Mouse (Mus musculus) limb, embryonic 14.5 days (tissue): ENCODE data around the gene Tnrc6c. TPM values are rescaled to one million over a fixed set of nuclear protein-coding genes. Genes with fewer than 3 reads are reported as not detected.

Experiments used
- ATAC-seq: fragments of 200-750 bp; cut with Nextera tagmentation; 2 replicates; pipeline ENCODE4 v1.8.0; 2017; ENCODE audit warnings: low read depth, moderate number of reproducible peaks, moderate TSS enrichment; ENCODE audit not compliant: low FRiP score
- DNase-seq: peaks from one replicate; pipeline ENCODE4 v3.0.0-alpha.2; 2015; ENCODE audit warnings: low spot score
- H3K27ac ChIP-seq: fragments of 300-500 bp; sonication (generic); replicated peaks from 2 replicates; pipeline ENCODE4 v1.5.1; 2014; ENCODE audit warnings: low read depth, mild to moderate bottlenecking, low read length, moderate library complexity, mixed read lengths
- H3K27me3 ChIP-seq: fragments of 300-500 bp; sonication (generic); 2 replicates; pipeline ENCODE4 v1.6.1; 2014; ENCODE audit warnings: low read length, mixed read lengths; ENCODE audit not compliant: control insufficient read depth, insufficient read depth
- H3K36me3 ChIP-seq: fragments of 300-500 bp; sonication (generic); 2 replicates; pipeline ENCODE4 v1.6.1; 2014; ENCODE audit warnings: mild to moderate bottlenecking, low read length, moderate library complexity, mixed read lengths; ENCODE audit not compliant: control insufficient read depth, insufficient read depth
- H3K4me1 ChIP-seq: fragments of 300-500 bp; sonication (generic); 2 replicates; pipeline ENCODE4 v1.6.1; 2014; ENCODE audit warnings: antibody characterized with exemption, low read length, mixed read lengths; ENCODE audit not compliant: control insufficient read depth, insufficient read depth
- H3K4me2 ChIP-seq: fragments of 300-500 bp; sonication (generic); replicated peaks from 2 replicates; pipeline ENCODE4 v1.6.1; 2014; ENCODE audit warnings: low read depth, mild to moderate bottlenecking, low read length, moderate library complexity; ENCODE audit not compliant: severe bottlenecking
- H3K4me3 ChIP-seq: fragments of 300-500 bp; sonication (generic); replicated peaks from 2 replicates; pipeline ENCODE4 v1.5.1; 2014; ENCODE audit warnings: low read length
- H3K9ac ChIP-seq: fragments of 300-500 bp; sonication (generic); 2 replicates; pipeline ENCODE4 v1.6.1; 2014; ENCODE audit warnings: mild to moderate bottlenecking, low read depth, low read length, moderate library complexity; ENCODE audit not compliant: severe bottlenecking
- H3K9me3 ChIP-seq: fragments of 300-500 bp; sonication (generic); 2 replicates; pipeline ENCODE4 v1.6.1; 2016; ENCODE audit warnings: low read length; ENCODE audit not compliant: control insufficient read depth
- POLR2A ChIP-seq: fragments of 200-500 bp; IDR thresholded peaks from 2 replicates; pipeline ENCODE4 v1.8.0; 2012; ENCODE audit warnings: inconsistent platforms, mild to moderate bottlenecking, moderate library complexity, borderline replicate concordance; ENCODE audit not compliant: insufficient read depth, insufficient read length; ENCODE audit errors: extremely low read depth
- WGBS: fragments of 180-500 bp; shearing (Covaris S2); extraction: QIAGEN DNeasy Blood & Tissue Kit; methylation state at CpG from one replicate; pipeline ENCODE4 v1.1.7; 2014; 5-methylcytosine and 5-hydroxymethylcytosine counted together
- polyA plus RNA-seq, 2 experiments: library from polyadenylated mRNA; depleted of rRNA in 1 of 2; stranded (reverse) in 1 of 2; unstranded in 1 of 2; fragments of >200 nt; fragmentation: Nextera tagmentation in 1 of 2; extraction: Ambion mirVana in 1 of 2; gene quantifications; 2 replicates each; pipeline versions ENCODE4 v1.2.1 to v1.2.3; 2012 to 2014

Gene Tnrc6c
- polyA plus RNA-seq, 2 experiments: 18.1 to 34.7 TPM

DNA sequence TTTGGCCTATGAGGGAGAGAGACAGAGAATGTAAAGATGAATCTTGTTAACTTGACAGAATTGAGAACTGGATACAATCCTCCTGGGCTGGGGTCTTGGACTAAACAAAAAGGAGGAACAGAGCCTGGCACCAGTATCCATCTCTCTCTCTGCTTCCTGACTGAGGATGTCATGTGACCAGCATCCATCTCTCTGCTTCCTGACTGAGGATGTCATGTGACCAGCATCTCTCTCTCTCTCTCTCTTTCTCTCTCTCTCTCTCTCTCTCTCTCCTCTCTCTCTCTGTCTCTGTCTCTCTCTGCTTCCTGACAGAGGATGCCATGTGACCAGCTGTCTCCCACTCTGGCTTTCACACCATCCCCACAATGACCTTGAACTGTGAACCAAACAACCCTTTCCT, 43.5 kb upstream of the Tnrc6c start:
- ATAC-seq (no peak), DNase-seq (no peak)
- Histone ChIP-seq H3K27ac (no peak overlapping the region), H3K27me3 (no peaks in the 10 kb centered on the region), H3K4me1 (peaks cover 9% of the 10 kb centered on the region), H3K9ac (no peak overlapping the region), H3K9me3 (no peaks in the 10 kb centered on the region), H3K4me3 (no peak overlapping the region), H3K36me3 (no peaks in the 10 kb centered on the region), H3K4me2 (peak overlapping the region; percentile 43)
- no peak for TF ChIP-seq POLR2A

DNA sequence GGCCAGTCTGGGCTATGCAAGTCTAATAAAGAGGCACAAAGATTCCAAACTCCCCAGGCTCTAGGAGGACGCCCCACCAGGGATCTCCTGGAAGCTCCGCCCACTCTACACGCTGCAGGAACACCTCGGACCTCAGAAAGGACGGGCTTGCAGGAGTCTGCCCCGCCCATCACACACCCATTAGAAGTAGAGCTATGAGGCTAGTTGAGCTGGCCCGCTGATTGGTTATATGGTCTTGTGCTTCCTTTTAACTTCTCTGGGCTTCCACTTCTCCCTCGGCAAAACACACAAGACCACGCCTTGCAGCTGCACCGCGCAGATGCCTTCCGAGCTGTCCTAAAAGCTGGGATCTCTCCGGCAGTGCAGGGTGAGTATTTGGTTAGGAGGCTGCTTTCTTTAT, 43.0 kb upstream of the Tnrc6c start:
- Histone ChIP-seq H3K4me2 (peak overlapping the region; percentile 43), H3K4me1 (peaks cover 6% of the 10 kb centered on the region), H3K27me3 (no peaks in the 10 kb centered on the region), H3K9me3 (no peaks in the 10 kb centered on the region), H3K9ac (no peak overlapping the region), H3K4me3 (peak overlapping the region; percentile 26), H3K36me3 (no peaks in the 10 kb centered on the region), H3K27ac (no peak overlapping the region)
- ATAC-seq (peak; percentile 82), DNase-seq (peak; percentile 76)
- 4% methylated on average over 13 of the region's 13 CpGs for WGBS
- TF ChIP-seq POLR2A: no peak

- ATAC-seq (no peak), DNase-seq (peak; percentile 21)
- no peak overlapping the region for H3K9ac ChIP-seq
- H3K4me2 ChIP-seq: peak overlapping the region; percentile 43; the same call in 1 of the 2 replicates
- H3K27me3 ChIP-seq: peaks cover 6% of the 10 kb centered on the region; the same call in 1 of the 2 replicates
- no peaks in the 10 kb centered on the region for H3K9me3 ChIP-seq
- H3K36me3 ChIP-seq: no peaks in the 10 kb centered on the region
- H3K4me1 ChIP-seq: peaks cover 9% of the 10 kb centered on the region
- WGBS: 47% methylated on average over 5 of the region's 5 CpGs
- no peak for TF ChIP-seq POLR2A
- no peak overlapping the region for H3K27ac ChIP-seq
- no peak overlapping the region for H3K4me3 ChIP-seq
Observed at GRCm38 (mm10) chr11:117611860-117612259, 42.2 kb upstream of the Tnrc6c start.

- peaks cover 19% of the 10 kb centered on the region for H3K4me1 ChIP-seq
- 57% methylated on average over 7 of the region's 7 CpGs for WGBS
Observed at GRCm38 (mm10) chr11:117612885-117613284, 41.2 kb upstream of the Tnrc6c start.

DNA sequence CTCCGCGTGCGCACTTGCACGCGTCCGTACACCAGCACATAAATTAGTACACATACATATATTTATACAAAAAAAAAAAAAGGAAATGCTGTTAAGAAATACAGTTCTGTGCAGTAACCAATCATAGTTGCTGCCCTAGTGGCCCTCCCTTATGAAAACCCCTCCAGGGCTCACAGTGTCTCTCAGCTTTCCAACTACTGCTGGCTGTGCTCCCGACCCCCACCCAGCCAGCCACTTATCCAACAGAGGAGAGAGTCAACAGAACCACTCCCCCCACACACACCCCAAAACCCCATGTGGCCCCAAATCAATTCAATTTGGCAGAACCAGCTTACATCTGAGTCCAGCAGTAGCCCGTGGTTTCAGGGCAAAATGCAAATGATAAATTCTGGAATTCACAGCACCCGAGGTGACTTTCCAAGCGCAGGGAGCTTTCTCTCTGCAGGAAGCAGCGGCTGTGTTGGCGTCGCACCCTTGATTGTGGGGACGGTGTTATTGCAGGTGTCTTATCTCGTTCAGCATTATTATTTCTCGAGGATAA, 36.7 kb upstream of the Tnrc6c start:
- Histone ChIP-seq H3K9ac (no peak overlapping the region), H3K4me2 (peak overlapping the region; percentile 36), H3K9me3 (no peaks in the 10 kb centered on the region), H3K4me1 (peaks cover 37% of the 10 kb centered on the region), H3K27me3 (peaks cover 6% of the 10 kb centered on the region; the same call in 1 of the 2 replicates), H3K27ac (0 out of 2 replicates have a peak overlapping the region, but pooled peaks have one; percentile 50), H3K4me3 (peak overlapping the region; percentile 10), H3K36me3 (no peaks in the 10 kb centered on the region)
- TF ChIP-seq POLR2A: no peak
- peak; percentile 37 for DNase-seq
- WGBS: 16% methylated on average over 16 of the region's 16 CpGs
- ATAC-seq: peak; percentile 28; the same call in 1 of the 2 replicates

More at GRCm38 (mm10) chr11:117612885-117613284, 41.2 kb upstream of the Tnrc6c start:
- H3K36me3 ChIP-seq: no peaks in the 10 kb centered on the region
- H3K9ac ChIP-seq: no peak overlapping the region
- H3K4me3 ChIP-seq: no peak overlapping the region
- peaks cover 6% of the 10 kb centered on the region; the same call in 1 of the 2 replicates for H3K27me3 ChIP-seq
- DNase-seq: no peak
- no peak overlapping the region for H3K27ac ChIP-seq
- H3K9me3 ChIP-seq: no peaks in the 10 kb centered on the region
- ATAC-seq: no peak
- TF ChIP-seq POLR2A: no peak
- no peak overlapping the region for H3K4me2 ChIP-seq

DNA sequence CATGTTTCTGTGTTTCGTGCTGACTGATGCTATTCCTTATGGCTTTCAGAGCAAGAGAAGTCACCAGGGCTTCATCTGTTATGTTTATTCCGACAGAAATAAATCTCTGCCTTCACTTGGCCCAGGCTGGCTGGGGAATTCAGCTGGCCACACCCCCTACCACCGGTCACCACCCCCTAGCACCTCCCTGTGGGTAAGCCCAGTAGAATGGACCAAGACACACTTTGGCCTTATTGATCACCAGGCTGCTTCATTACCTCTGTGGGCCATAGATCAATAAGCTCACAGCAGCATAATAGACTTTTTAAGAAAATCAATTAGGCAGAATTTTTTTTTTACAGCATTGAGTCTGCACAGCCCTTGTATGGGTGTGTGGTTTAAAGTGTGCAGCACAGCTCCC, 35.9 kb upstream of the Tnrc6c start:
- H3K27me3 ChIP-seq: peaks cover 6% of the 10 kb centered on the region; the same call in 1 of the 2 replicates
- no peak for DNase-seq
- 5% methylated on average over 3 of the region's 3 CpGs for WGBS

More for the DNA sequence above, 35.9 kb upstream of the Tnrc6c start:
- Histone ChIP-seq H3K4me3 (no peak overlapping the region), H3K4me1 (peaks cover 37% of the 10 kb centered on the region), H3K4me2 (peak overlapping the region; percentile 36), H3K9me3 (no peaks in the 10 kb centered on the region), H3K36me3 (no peaks in the 10 kb centered on the region), H3K9ac (no peak overlapping the region; the same call in 1 of the 2 replicates), H3K27ac (peak overlapping the region; percentile 50; the same call in 1 of the 2 replicates)
- no peak for ATAC-seq
- TF ChIP-seq POLR2A: no peak
